Mouse (Mus musculus) C2C12 (cell line): ENCODE measurements at regions not wholly inside any gene's neighbourhood (a gene's known extent, or its start where the extent isn't known, plus 50 kb on each side); places are given as distances from the start of the nearest gene placed in this dataset.

Experiments used
- CEBPB ChIP-seq: IDR thresholded peaks from one replicate; pipeline ENCODE4 v1.6.1; 2011; ENCODE audit warnings: low read depth, mild to moderate bottlenecking, control low read depth, moderate library complexity
- CTCF ChIP-seq: IDR thresholded peaks from one replicate; pipeline ENCODE4 v1.5.1; 2011; ENCODE audit not compliant: control insufficient read depth, insufficient read depth, insufficient read length
- MAX ChIP-seq: IDR thresholded peaks from one replicate; pipeline ENCODE4 v1.6.1; 2011; ENCODE audit warnings: mild to moderate bottlenecking, control low read depth
- MYOD1 ChIP-seq: IDR thresholded peaks from one replicate; pipeline ENCODE4 v1.6.1; 2011; ENCODE audit warnings: low read depth; ENCODE audit not compliant: control insufficient read depth, insufficient read length
- USF1 ChIP-seq: IDR thresholded peaks from one replicate; pipeline ENCODE4 v1.6.1; 2011; ENCODE audit warnings: low read depth, mild to moderate bottlenecking, control low read depth, moderate library complexity

DNA sequence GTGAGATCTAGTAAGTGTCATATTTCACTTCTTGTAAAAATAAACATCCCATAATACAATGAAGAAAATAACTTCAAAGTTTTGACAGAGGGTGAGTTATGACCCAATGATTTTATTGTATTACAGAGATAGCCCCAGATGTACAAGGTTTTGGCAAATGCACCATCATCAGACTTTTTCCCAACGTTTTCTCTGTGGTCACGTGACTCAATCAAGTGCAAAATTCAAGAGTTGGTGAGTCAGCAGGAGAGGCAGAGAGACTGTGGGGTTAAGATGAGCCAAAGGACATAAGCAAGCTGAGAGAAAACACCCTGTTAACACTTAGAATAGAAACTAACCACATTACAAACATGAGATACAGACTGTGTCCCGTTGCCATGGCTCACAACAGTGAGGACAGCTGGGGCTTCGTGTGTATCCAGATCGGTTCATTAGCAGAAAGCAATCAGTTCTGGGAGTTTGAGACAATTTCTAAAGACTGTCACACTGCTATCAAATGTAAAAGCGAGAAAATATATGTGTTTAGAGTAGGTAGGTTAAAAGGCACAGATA lies 148.5 kb downstream of the Twistnb start:
- no peak for TF ChIP-seq CTCF
- TF ChIP-seq CEBPB: no peak
- TF ChIP-seq USF1: peak; percentile 81
- TF ChIP-seq MYOD1: no peak
- TF ChIP-seq MAX: no peak
